27 mouse cellular contexts compared by ENCODE assay signal in the genomic region with DNA sequence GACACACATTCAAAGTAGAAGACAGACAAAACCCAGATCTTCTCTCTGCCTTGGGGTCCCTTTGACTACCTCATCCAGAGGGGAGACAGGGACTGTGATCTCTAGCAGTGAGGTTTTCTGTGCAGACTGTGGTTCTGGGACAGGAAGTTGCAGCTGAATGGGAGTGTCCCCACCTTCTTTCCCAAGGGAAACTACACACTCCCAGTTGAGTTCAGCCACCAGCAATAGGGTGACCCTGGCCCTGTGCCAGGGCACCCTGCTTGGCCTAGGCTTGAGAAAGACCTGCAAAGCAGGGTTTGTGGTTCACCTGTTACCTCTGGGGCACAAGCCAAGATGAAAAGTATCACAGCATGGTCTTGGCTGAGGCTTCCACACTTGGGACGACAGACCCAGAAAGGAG.
A peak's percentile ranks its signal among the peaks of the same experiment; 100 is the strongest.
DNase-seq lines count a peak whose midpoint lies in the region; TF ChIP-seq lines count a peak whose summit lies in the region.
"Had no signal": no experiment of that assay in that cellular context is flagged by ENCODE, and none has a peak within 500 bp of the region (broad histone marks: within the 10 kb centered on the region; RNA-seq: fewer than 3 reads in every experiment).

No protein-coding gene starts in this region.

- no peak for TF ChIP-seq CTCF in gastrocnemius, adult 2 months (IDR thresholded peaks at IDR 0.05)
- TF ChIP-seq CTCF in lung, adult 2 months (IDR thresholded peaks at IDR 0.05; ENCODE audit: insufficient read depth, low read length) = no peak
- TF ChIP-seq CTCF in small intestine, adult 2 months (IDR thresholded peaks at IDR 0.05; ENCODE audit: extremely low read depth, insufficient read length, insufficient replicate concordance, low read depth, low read length) = no peak

- peak overlapping the region; percentile 72 for H3K27ac ChIP-seq in gastrocnemius, adult 2 months
- peak overlapping the region; percentile 88 for H3K27ac ChIP-seq in small intestine, adult 2 months (ENCODE audit: insufficient read depth, low read depth, low read length)
- H3K27ac ChIP-seq: forebrain, embryonic 13.5 days; kidney, postnatal 0 days; limb, embryonic 13.5 days; liver, embryonic 12.5 days; neural tube, embryonic 13.5 days; stomach, embryonic 15.5 days had no signal

- WGBS in lung, adult 2 months = 84% methylated on average over 1 of the region's 1 CpGs
- 35% methylated on average over 1 of the region's 1 CpGs for WGBS in small intestine, adult 2 months

- H3K4me3 ChIP-seq in gastrocnemius, adult 2 months = no peak overlapping the region
- no peak overlapping the region for H3K4me3 ChIP-seq in lung, adult 2 months (replicated peaks; ENCODE audit: extremely low read depth, low read depth, low read length)
- H3K4me3 ChIP-seq in small intestine, adult 2 months (ENCODE audit: low read depth, low read length) = no peak overlapping the region
- H3K4me3 ChIP-seq: forebrain, embryonic 13.5 days; hindbrain, embryonic 13.5 days; limb, embryonic 13.5 days; liver, embryonic 12.5 days; myocyte; neural tube, embryonic 13.5 days; stomach, embryonic 15.5 days had no signal

- H3K36me3 ChIP-seq in small intestine, adult 2 months (ENCODE audit: control insufficient read depth, insufficient read depth, low read length) = no peaks in the 10 kb centered on the region
- H3K36me3 ChIP-seq: G1E; hindbrain, embryonic 13.5 days; liver, embryonic 12.5 days; neural tube, embryonic 13.5 days; stomach, embryonic 15.5 days had no signal

- H3K4me1 ChIP-seq in lung, adult 2 months (ENCODE audit: control insufficient read depth, insufficient read depth, low read length) = peaks cover 17% of the 10 kb centered on the region
- H3K4me1 ChIP-seq in small intestine, adult 2 months (ENCODE audit: control insufficient read depth, insufficient read depth, insufficient read length, low read length) = peaks cover 25% of the 10 kb centered on the region
- H3K4me1 ChIP-seq: liver, embryonic 12.5 days; stomach, embryonic 15.5 days had no signal

- intact Hi-C loops in gastrocnemius, adult 2 months (cut with DNase I) = no loop called here

- DNase-seq in gastrocnemius, adult 2 months = no peak
- DNase-seq in gastrocnemius, adult 8-10 months (ENCODE audit: low spot score in 2 of 2) = no peak
- peak; percentile 43 to 61 for DNase-seq in lung, adult 18-20 months
- no peak for DNase-seq in lung, adult 2 months
- DNase-seq in thymus, postnatal 25 days = peak; percentile 21
- DNase-seq in thymus, postnatal 4 days = no peak
- no peak for DNase-seq in left cerebral cortex, adult 11 months (ENCODE audit: low spot score)
- DNase-seq: adrenal gland, adult 8-10 months; cerebellum, adult 11 months; cerebellum, adult 9-10 months; cerebellum, postnatal 36 days; heart, postnatal 4 days; kidney, adult 8-10 months; kidney, postnatal 4 days; layer of hippocampus, adult 9-11 months; liver, postnatal 0 days; lung, postnatal 10 days had no signal

- H3K27me3 ChIP-seq in small intestine, adult 2 months (ENCODE audit: control insufficient read depth, insufficient read depth, low read length) = no peaks in the 10 kb centered on the region
- H3K27me3 ChIP-seq: forebrain, embryonic 13.5 days; hindbrain, embryonic 13.5 days; limb, embryonic 13.5 days; liver, embryonic 12.5 days; neural tube, embryonic 13.5 days; stomach, embryonic 15.5 days had no signal

- TF ChIP-seq POLR2A in lung, adult 2 months (IDR thresholded peaks at IDR 0.05; ENCODE audit: borderline replicate concordance, extremely low read depth, low read depth, low read length) = no peak
- TF ChIP-seq POLR2A in small intestine, adult 2 months (IDR thresholded peaks at IDR 0.05; ENCODE audit: low read depth, low read length) = no peak

Comparison
In these comparisons a context has a peak if more than half of its experiments do, and no peak if none do; other contexts are left out.
1. DNase-seq: peak in lung, adult 18-20 months (2 of 2) and thymus, postnatal 25 days (single experiment); none in gastrocnemius, adult 2 months (single experiment), gastrocnemius, adult 8-10 months (0 of 2), lung, adult 2 months (single experiment), thymus, postnatal 4 days (single experiment) and left cerebral cortex, adult 11 months (single experiment).